Mouse (Mus musculus): ENCODE measurements at regions not wholly inside any gene's neighbourhood (a gene's known extent, or its start where the extent isn't known, plus 50 kb on each side); places are given as distances from the start of the nearest gene placed in this dataset.

- no peaks in the 10 kb centered on the region for H3K27me3 ChIP-seq (ENCODE audit: control insufficient read depth, insufficient read depth, low read length)
- H3K4me1 ChIP-seq (ENCODE audit: control insufficient read depth, insufficient read depth, low read length), result peaks cover 6% of the 10 kb centered on the region
- ATAC-seq (ENCODE audit: insufficient number of reproducible peaks, low FRiP score, low TSS enrichment, low read depth) (no peak), DNase-seq (ENCODE audit: low spot score) (no peak)
- no peak overlapping the region for H3K9ac ChIP-seq (ENCODE audit: low read length)
- no peaks in the 10 kb centered on the region for H3K9me3 ChIP-seq (ENCODE audit: control insufficient read depth, low read length)
- no peak overlapping the region for H3K27ac ChIP-seq (replicated peaks; ENCODE audit: low read depth, low read length)
- WGBS, result 62% methylated on average over 1 of the region's 1 CpGs
- H3K36me3 ChIP-seq (ENCODE audit: control insufficient read depth, insufficient read depth, low read length), result no peaks in the 10 kb centered on the region
- H3K4me3 ChIP-seq (ENCODE audit: low read depth, low read length), result no peak overlapping the region
- H3K4me2 ChIP-seq (ENCODE audit: low read depth, severe bottlenecking), result no peak overlapping the region
These were observed 227.6 kb downstream of the Ptprc start for GRCm38 (mm10) chr1:137947900-137948299.

DNA sequence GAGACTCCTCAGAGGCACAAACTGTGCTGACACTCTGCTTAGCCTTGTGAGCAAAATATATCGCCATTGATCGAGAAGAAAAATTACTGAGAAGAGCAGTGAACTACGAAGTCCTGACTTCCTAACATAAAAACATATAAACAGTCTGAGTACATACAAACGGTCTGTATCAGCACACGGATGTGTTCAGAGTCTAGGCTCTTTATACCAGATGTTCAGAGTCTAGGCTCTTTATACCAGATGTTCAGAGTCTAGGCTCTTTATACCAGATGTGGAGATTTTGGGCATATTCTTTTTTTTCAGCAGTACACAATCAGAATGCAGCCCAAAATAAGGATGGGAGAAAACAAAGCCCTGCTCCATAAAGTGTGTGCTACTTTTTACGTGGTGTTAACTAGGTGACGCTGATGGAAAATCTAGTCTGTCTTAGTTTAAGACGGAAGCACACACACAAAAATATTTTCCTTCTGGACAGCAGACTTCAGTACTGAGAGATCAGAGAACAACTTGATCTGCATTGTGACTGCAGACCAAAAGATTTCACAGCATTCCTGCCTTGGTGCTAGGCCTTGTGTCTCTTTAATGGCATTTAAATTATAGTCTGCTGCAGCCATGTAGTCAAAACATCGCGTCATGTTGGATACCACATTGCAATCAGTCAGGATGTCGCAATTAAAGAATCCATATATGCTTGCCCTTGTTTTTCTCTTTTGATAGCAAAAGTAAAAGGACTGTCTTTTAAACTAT lies 233.6 kb downstream of the Ptprc start:
- no peaks in the 10 kb centered on the region for H3K27me3 ChIP-seq (ENCODE audit: control insufficient read depth, insufficient read depth, low read length)
- H3K4me3 ChIP-seq (ENCODE audit: low read depth, low read length), result no peak overlapping the region
- DNase-seq (ENCODE audit: low spot score) (no peak), ATAC-seq (ENCODE audit: insufficient number of reproducible peaks, low FRiP score, low TSS enrichment, low read depth) (no peak; the same call in 1 of the 2 replicates)
- H3K36me3 ChIP-seq (ENCODE audit: control insufficient read depth, insufficient read depth, low read length), result 0 out of 2 replicates have a peak, but pooled peaks cover 4% of the 10 kb centered on the region
- no peak overlapping the region for H3K4me2 ChIP-seq (ENCODE audit: low read depth, severe bottlenecking)
- no peaks in the 10 kb centered on the region for H3K9me3 ChIP-seq (ENCODE audit: control insufficient read depth, low read length)
- no peaks in the 10 kb centered on the region for H3K4me1 ChIP-seq (ENCODE audit: control insufficient read depth, insufficient read depth, low read length)
- no peak overlapping the region for H3K27ac ChIP-seq (replicated peaks; ENCODE audit: low read depth, low read length)
- H3K9ac ChIP-seq (ENCODE audit: low read length), result no peak overlapping the region
- 52% methylated on average over 11 of the region's 11 CpGs for WGBS

- H3K4me2 ChIP-seq (ENCODE audit: low read depth, severe bottlenecking), result no peak overlapping the region
- DNase-seq (ENCODE audit: low spot score) (no peak), ATAC-seq (ENCODE audit: insufficient number of reproducible peaks, low FRiP score, low TSS enrichment, low read depth) (no peak)
- peaks cover 5% of the 10 kb centered on the region; the same call in 1 of the 2 replicates for H3K36me3 ChIP-seq (ENCODE audit: control insufficient read depth, insufficient read depth, low read length)
- 87% methylated on average over 4 of the region's 4 CpGs for WGBS
- H3K9ac ChIP-seq (ENCODE audit: low read length), result no peak overlapping the region
- H3K27ac ChIP-seq (replicated peaks; ENCODE audit: low read depth, low read length), result no peak overlapping the region
- no peak overlapping the region for H3K4me3 ChIP-seq (ENCODE audit: low read depth, low read length)
- H3K4me1 ChIP-seq (ENCODE audit: control insufficient read depth, insufficient read depth, low read length), result no peaks in the 10 kb centered on the region
- H3K9me3 ChIP-seq (ENCODE audit: control insufficient read depth, low read length), result no peaks in the 10 kb centered on the region
- no peaks in the 10 kb centered on the region for H3K27me3 ChIP-seq (ENCODE audit: control insufficient read depth, insufficient read depth, low read length)
These were observed 239.8 kb downstream of the Ptprc start for GRCm38 (mm10) chr1:137935746-137936145.

DNA sequence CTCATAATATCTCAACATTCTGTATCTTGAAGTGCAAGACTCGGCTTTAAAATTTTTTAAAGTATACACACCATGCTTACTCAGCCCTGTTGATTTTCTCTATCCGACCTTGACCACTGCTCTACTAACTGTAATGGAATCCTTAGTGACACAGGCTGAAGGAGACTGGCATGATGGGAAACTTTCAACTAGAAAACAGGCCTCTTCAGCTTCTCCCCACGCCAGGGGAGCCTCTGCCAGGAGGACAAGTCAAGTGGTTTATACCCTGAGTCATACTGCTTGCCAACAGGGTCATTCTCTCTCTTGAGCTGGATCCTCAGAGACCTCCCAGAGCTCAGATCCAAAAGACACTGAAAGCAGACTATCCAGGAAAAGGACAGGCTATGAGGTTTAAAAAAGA lies 245.7 kb downstream of the Ptprc start:
- 91% methylated on average over 3 of the region's 3 CpGs for WGBS
- ATAC-seq (ENCODE audit: insufficient number of reproducible peaks, low FRiP score, low TSS enrichment, low read depth), result no peak

DNA sequence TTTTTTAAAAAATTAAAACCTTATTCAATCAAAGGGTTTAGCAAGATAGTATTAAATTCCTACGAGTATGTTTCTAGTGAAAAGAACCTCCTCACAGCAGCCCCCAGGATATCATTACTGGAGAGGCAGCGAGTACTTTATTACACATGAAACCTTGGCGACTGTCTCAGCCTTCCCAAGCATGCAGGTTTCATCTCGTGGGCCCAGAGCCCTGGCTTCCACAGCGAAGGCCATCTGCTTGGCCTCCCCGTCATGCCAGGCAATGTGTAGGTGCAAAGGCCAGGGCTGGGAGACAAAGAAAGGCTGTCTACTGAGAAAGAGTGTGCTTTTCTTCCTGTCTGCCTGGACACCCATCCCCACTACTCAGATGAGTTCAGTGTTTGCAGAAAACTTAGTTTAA lies 247.0 kb downstream of the Ptprc start:
- H3K36me3 ChIP-seq (ENCODE audit: control insufficient read depth, insufficient read depth, low read length), result peaks cover 2% of the 10 kb centered on the region; the same call in 1 of the 2 replicates
- no peak for ATAC-seq (ENCODE audit: insufficient number of reproducible peaks, low FRiP score, low TSS enrichment, low read depth)
- H3K4me1 ChIP-seq (ENCODE audit: control insufficient read depth, insufficient read depth, low read length), result peaks cover 9% of the 10 kb centered on the region
- no peaks in the 10 kb centered on the region for H3K27me3 ChIP-seq (ENCODE audit: control insufficient read depth, insufficient read depth, low read length)
- no peak overlapping the region for H3K4me3 ChIP-seq (ENCODE audit: low read depth, low read length)
- H3K27ac ChIP-seq (replicated peaks; ENCODE audit: low read depth, low read length), result no peak overlapping the region
- 45% methylated on average over 6 of the region's 6 CpGs for WGBS
- peak; percentile 45 for DNase-seq (ENCODE audit: low spot score)
- H3K9me3 ChIP-seq (ENCODE audit: control insufficient read depth, low read length), result no peaks in the 10 kb centered on the region
- H3K9ac ChIP-seq (ENCODE audit: low read length), result no peak overlapping the region
- no peak overlapping the region for H3K4me2 ChIP-seq (ENCODE audit: low read depth, severe bottlenecking)

More for the DNA sequence above, 245.7 kb downstream of the Ptprc start:
- Histone ChIP-seq H3K4me1 (ENCODE audit: control insufficient read depth, insufficient read depth, low read length) (peaks cover 9% of the 10 kb centered on the region), H3K36me3 (ENCODE audit: control insufficient read depth, insufficient read depth, low read length) (peaks cover 2% of the 10 kb centered on the region; the same call in 1 of the 2 replicates), H3K27ac (replicated peaks; ENCODE audit: low read depth, low read length) (no peak overlapping the region), H3K9me3 (ENCODE audit: control insufficient read depth, low read length) (no peaks in the 10 kb centered on the region), H3K4me2 (ENCODE audit: low read depth, severe bottlenecking) (no peak overlapping the region), H3K27me3 (ENCODE audit: control insufficient read depth, insufficient read depth, low read length) (no peaks in the 10 kb centered on the region), H3K4me3 (ENCODE audit: low read depth, low read length) (no peak overlapping the region), H3K9ac (ENCODE audit: low read length) (no peak overlapping the region)
- no peak for DNase-seq (ENCODE audit: low spot score)

- DNase-seq (ENCODE audit: low spot score) (peak; percentile 67), ATAC-seq (ENCODE audit: insufficient number of reproducible peaks, low FRiP score, low TSS enrichment, low read depth) (0 out of 2 replicates have a peak, but pooled peaks have one; percentile 72)
- no peaks in the 10 kb centered on the region for H3K9me3 ChIP-seq (ENCODE audit: control insufficient read depth, low read length)
- H3K36me3 ChIP-seq (ENCODE audit: control insufficient read depth, insufficient read depth, low read length), result peaks cover 2% of the 10 kb centered on the region; the same call in 1 of the 2 replicates
- H3K4me3 ChIP-seq (ENCODE audit: low read depth, low read length), result no peak overlapping the region
- no peak overlapping the region for H3K4me2 ChIP-seq (ENCODE audit: low read depth, severe bottlenecking)
- H3K27me3 ChIP-seq (ENCODE audit: control insufficient read depth, insufficient read depth, low read length), result no peaks in the 10 kb centered on the region
- H3K9ac ChIP-seq (ENCODE audit: low read length), result no peak overlapping the region
- WGBS, result 33% methylated on average over 11 of the region's 11 CpGs
- no peak overlapping the region for H3K27ac ChIP-seq (replicated peaks; ENCODE audit: low read depth, low read length)
- H3K4me1 ChIP-seq (ENCODE audit: control insufficient read depth, insufficient read depth, low read length), result peaks cover 9% of the 10 kb centered on the region
These were observed 247.6 kb downstream of the Ptprc start for GRCm38 (mm10) chr1:137927953-137928352.

DNA sequence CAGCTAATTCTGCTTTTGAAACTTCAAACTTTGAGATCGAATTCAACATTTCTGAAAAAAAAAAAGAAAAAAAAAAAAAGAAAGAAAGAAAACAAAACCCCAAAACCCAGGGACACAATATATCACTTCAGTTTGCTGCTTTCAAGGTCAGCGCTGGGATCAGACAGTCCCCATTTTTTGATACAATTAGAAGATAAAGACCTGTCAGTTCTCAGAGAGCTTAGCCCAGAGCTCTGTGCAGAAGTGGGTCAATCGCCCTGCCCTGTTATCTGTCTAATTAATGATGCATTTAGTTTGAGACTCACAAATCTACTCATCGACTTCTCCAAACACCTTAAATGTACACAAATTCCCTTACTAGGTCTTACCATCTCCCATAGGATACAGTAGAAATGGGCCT lies 249.2 kb downstream of the Ptprc start:
- Histone ChIP-seq H3K4me2 (ENCODE audit: low read depth, severe bottlenecking) (no peak overlapping the region), H3K36me3 (ENCODE audit: control insufficient read depth, insufficient read depth, low read length) (no peaks in the 10 kb centered on the region), H3K27me3 (ENCODE audit: control insufficient read depth, insufficient read depth, low read length) (no peaks in the 10 kb centered on the region), H3K9ac (ENCODE audit: low read length) (no peak overlapping the region), H3K9me3 (ENCODE audit: control insufficient read depth, low read length) (no peaks in the 10 kb centered on the region), H3K4me1 (ENCODE audit: control insufficient read depth, insufficient read depth, low read length) (peaks cover 9% of the 10 kb centered on the region), H3K4me3 (ENCODE audit: low read depth, low read length) (no peak overlapping the region), H3K27ac (replicated peaks; ENCODE audit: low read depth, low read length) (no peak overlapping the region)
- ATAC-seq (ENCODE audit: insufficient number of reproducible peaks, low FRiP score, low TSS enrichment, low read depth) (no peak), DNase-seq (ENCODE audit: low spot score) (no peak)
- 86% methylated on average over 4 of the region's 4 CpGs for WGBS

- Histone ChIP-seq H3K4me1 (ENCODE audit: control insufficient read depth, insufficient read depth, low read length) (peaks cover 9% of the 10 kb centered on the region), H3K9me3 (ENCODE audit: control insufficient read depth, low read length) (no peaks in the 10 kb centered on the region), H3K9ac (ENCODE audit: low read length) (no peak overlapping the region), H3K27ac (replicated peaks; ENCODE audit: low read depth, low read length) (no peak overlapping the region), H3K4me3 (ENCODE audit: low read depth, low read length) (no peak overlapping the region), H3K36me3 (ENCODE audit: control insufficient read depth, insufficient read depth, low read length) (no peaks in the 10 kb centered on the region), H3K4me2 (ENCODE audit: low read depth, severe bottlenecking) (no peak overlapping the region), H3K27me3 (ENCODE audit: control insufficient read depth, insufficient read depth, low read length) (no peaks in the 10 kb centered on the region)
- 92% methylated on average over 6 of the region's 6 CpGs for WGBS
- DNase-seq (ENCODE audit: low spot score), result no peak
- no peak for ATAC-seq (ENCODE audit: insufficient number of reproducible peaks, low FRiP score, low TSS enrichment, low read depth)
These were observed 251.4 kb downstream of the Ptprc start for GRCm38 (mm10) chr1:137924156-137924555.
